Mouse (Mus musculus) intestine, embryonic 16.5 days (tissue): ENCODE results near the gene Scyl2. TPM values are rescaled to one million over a fixed set of nuclear protein-coding genes. Genes with fewer than 3 reads are reported as not detected.
A peak's percentile ranks its signal among the peaks of the same experiment; 100 is the strongest.
"Not testable (repeated sequence)": the region's sequence is repeated elsewhere in the genome, so short reads cannot be mapped to it uniquely, and the experiment has no call there.

Experiments used
- ATAC-seq: fragments of 200-750 bp; cut with Nextera tagmentation; 2 replicates; pipeline ENCODE4 v1.8.0; 2017; ENCODE audit warnings: moderate TSS enrichment, moderate library complexity
- H3K27ac ChIP-seq: fragments of 300-500 bp; sonication (generic); 2 replicates; pipeline ENCODE4 v1.5.1; 2014; ENCODE audit warnings: mild to moderate bottlenecking, low read length
- H3K27me3 ChIP-seq: fragments of 300-500 bp; sonication (generic); replicated peaks from 2 replicates; pipeline ENCODE4 v1.6.1; 2014; ENCODE audit warnings: low read length, control low read depth, mixed read lengths; ENCODE audit not compliant: control insufficient read depth, insufficient read depth
- H3K36me3 ChIP-seq: fragments of 300-500 bp; sonication (generic); 2 replicates; pipeline ENCODE4 v1.6.1; 2014; ENCODE audit warnings: low read length, control low read depth; ENCODE audit not compliant: control insufficient read depth, insufficient read depth
- H3K4me1 ChIP-seq: fragments of 300-500 bp; sonication (generic); 2 replicates; pipeline ENCODE4 v1.6.1; 2014; ENCODE audit warnings: low read length, control low read depth, mixed read lengths; ENCODE audit not compliant: control insufficient read depth, insufficient read depth
- H3K4me2 ChIP-seq: fragments of 300-500 bp; sonication (generic); 2 replicates; pipeline ENCODE4 v1.6.1; 2014; ENCODE audit warnings: low read depth, low read length, control low read depth
- H3K4me3 ChIP-seq: fragments of 300-500 bp; sonication (generic); 2 replicates; pipeline ENCODE4 v1.5.1; 2014; ENCODE audit warnings: mild to moderate bottlenecking, low read length
- H3K9ac ChIP-seq: fragments of 300-500 bp; sonication (generic); 2 replicates; pipeline ENCODE4 v1.6.1; 2014; ENCODE audit warnings: low read depth, low read length
- H3K9me3 ChIP-seq: fragments of 300-500 bp; sonication (generic); 2 replicates; pipeline ENCODE4 v1.6.1; 2016; ENCODE audit warnings: low read length, control low read depth; ENCODE audit not compliant: control insufficient read depth
- WGBS: fragments of 180-500 bp; shearing (Covaris S2); extraction: QIAGEN DNeasy Blood & Tissue Kit; methylation state at CpG from one replicate; pipeline ENCODE4 v1.1.7; 2014; 5-methylcytosine and 5-hydroxymethylcytosine counted together
- polyA plus RNA-seq: library from polyadenylated mRNA; unstranded; fragments of >200 nt; fragmentation: Nextera tagmentation; extraction: Ambion mirVana; gene quantifications from 2 replicates; pipeline ENCODE4 v1.2.1, GENCODE M21; 2015

The Scyl2 gene
- polyA plus RNA-seq, 1 experiment from 2014 or later: 5.3 TPM

DNA sequence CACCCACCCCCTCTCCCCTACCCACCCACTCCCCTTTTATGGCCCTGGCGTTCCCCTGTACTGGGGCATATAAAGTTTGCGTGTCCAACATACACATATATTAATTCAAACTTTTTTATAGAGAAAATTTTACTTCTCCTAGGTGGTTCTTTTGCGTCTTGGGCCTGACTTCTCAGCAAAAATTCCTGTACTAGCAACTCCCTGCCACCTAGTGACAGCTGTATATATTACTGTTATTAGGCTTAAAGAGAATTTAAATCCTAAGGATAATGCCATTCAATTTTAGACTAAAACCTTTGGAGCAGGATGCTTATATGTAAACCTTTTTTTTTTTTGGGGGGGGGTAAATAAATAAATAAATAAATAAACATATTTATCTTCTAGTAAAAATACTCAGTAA, 21.3 kb upstream of the Scyl2 start:
- Histone ChIP-seq H3K9me3 (no peaks in the 10 kb centered on the region), H3K4me2 (no peak overlapping the region), H3K27ac (no peak overlapping the region), H3K4me3 (no peak overlapping the region), H3K4me1 (no peaks in the 10 kb centered on the region), H3K9ac (no peak overlapping the region), H3K36me3 (no peaks in the 10 kb centered on the region), H3K27me3 (no peaks in the 10 kb centered on the region)
- WGBS: 75% methylated on average over 3 of the region's 3 CpGs
- no peak for ATAC-seq

- no peaks in the 10 kb centered on the region for H3K27me3 ChIP-seq
- no peak overlapping the region for H3K9ac ChIP-seq
- H3K36me3 ChIP-seq: no peaks in the 10 kb centered on the region
- H3K4me1 ChIP-seq: no peaks in the 10 kb centered on the region
- H3K9me3 ChIP-seq: no peaks in the 10 kb centered on the region
- WGBS: 49% methylated on average over 5 of the region's 5 CpGs
- no peak for ATAC-seq
- no peak overlapping the region for H3K27ac ChIP-seq
- no peak overlapping the region for H3K4me2 ChIP-seq
- no peak overlapping the region for H3K4me3 ChIP-seq
Measured at GRCm38 (mm10) chr10:89703042-89703441, 17.0 kb upstream of the Scyl2 start.

DNA sequence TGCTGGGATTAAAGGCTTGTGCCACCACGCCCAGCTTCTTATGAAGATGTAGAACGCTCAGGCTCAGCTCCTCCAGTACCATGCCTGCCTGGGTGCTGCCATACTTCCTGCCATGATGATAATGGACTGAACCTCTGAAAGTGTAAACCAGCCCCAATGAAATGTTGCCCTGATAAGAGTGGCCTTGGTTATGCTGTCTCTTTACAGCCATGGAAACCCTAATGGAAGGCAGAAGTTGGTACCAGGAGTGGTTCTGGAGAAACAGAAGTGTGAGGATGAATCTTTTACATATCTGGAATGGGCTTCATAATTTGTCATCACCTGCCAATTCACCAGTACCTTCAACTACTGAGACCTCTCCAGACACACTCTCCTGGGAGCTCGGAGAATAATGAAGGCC, 11.9 kb upstream of the Scyl2 start:
- Histone ChIP-seq H3K9me3 (no peaks in the 10 kb centered on the region), H3K9ac (no peak overlapping the region), H3K36me3 (no peaks in the 10 kb centered on the region), H3K4me1 (no peaks in the 10 kb centered on the region), H3K27ac (no peak overlapping the region), H3K4me2 (no peak overlapping the region), H3K27me3 (no peaks in the 10 kb centered on the region), H3K4me3 (no peak overlapping the region)
- 92% methylated on average over 3 of the region's 3 CpGs for WGBS
- ATAC-seq: no peak

DNA sequence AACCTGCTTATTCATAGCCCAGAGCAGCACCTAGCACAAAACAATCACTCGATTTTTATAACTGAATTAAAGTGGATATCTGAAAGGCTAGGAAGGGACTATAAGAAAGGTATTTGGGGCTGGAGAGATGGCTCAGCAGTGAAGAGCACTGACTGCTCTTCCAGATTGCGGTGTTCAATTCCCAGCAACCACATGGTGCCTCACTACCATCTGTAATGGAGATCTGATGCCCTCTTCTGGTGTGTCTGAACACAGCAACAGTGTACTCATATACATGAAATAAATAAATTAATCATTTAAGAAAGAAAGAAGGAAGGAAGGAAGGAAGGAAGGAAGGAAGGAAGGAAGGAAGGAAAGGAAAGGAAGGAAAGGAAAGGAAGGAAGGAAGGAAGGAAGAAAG, 10.2 kb upstream of the Scyl2 start:
- not testable (repeated sequence) for H3K27me3 ChIP-seq, ATAC-seq, H3K9me3 ChIP-seq, H3K4me2 ChIP-seq, H3K4me1 ChIP-seq, H3K4me3 ChIP-seq, H3K36me3 ChIP-seq, H3K27ac ChIP-seq, H3K9ac ChIP-seq
- whole genome bisulfite sequencing: 81% methylated on average over 2 of the region's 2 CpGs

- Histone ChIP-seq H3K27ac (no peak overlapping the region), H3K4me1 (no peaks in the 10 kb centered on the region), H3K4me2 (no peak overlapping the region), H3K4me3 (no peak overlapping the region), H3K9me3 (no peaks in the 10 kb centered on the region), H3K9ac (no peak overlapping the region), H3K36me3 (no peaks in the 10 kb centered on the region), H3K27me3 (no peaks in the 10 kb centered on the region)
- WGBS: 80% methylated on average over 20 of the region's 20 CpGs
- no peak for ATAC-seq
Measured at GRCm38 (mm10) chr10:89695194-89695911, 9.3 kb upstream of the Scyl2 start.

- Histone ChIP-seq H3K4me1 (peaks cover 10% of the 10 kb centered on the region), H3K27ac (no peak overlapping the region), H3K4me3 (no peak overlapping the region), H3K36me3 (no peaks in the 10 kb centered on the region), H3K9me3 (no peaks in the 10 kb centered on the region), H3K27me3 (no peaks in the 10 kb centered on the region), H3K4me2 (no peak overlapping the region), H3K9ac (no peak overlapping the region)
- no peak for ATAC-seq
- WGBS: 59% methylated on average over 8 of the region's 8 CpGs
Measured at GRCm38 (mm10) chr10:89690021-89690420, 3.9 kb upstream of the Scyl2 start.

- WGBS: 79% methylated on average over 2 of the region's 2 CpGs
- no peaks in the 10 kb centered on the region for H3K36me3 ChIP-seq
- no peak overlapping the region for H3K4me3 ChIP-seq
- no peaks in the 10 kb centered on the region for H3K9me3 ChIP-seq
- peaks cover 12% of the 10 kb centered on the region for H3K4me1 ChIP-seq
- no peaks in the 10 kb centered on the region for H3K27me3 ChIP-seq
- no peak overlapping the region for H3K27ac ChIP-seq
- no peak for ATAC-seq
- H3K9ac ChIP-seq: no peak overlapping the region
- no peak overlapping the region for H3K4me2 ChIP-seq
Measured at GRCm38 (mm10) chr10:89687455-89687854, 1.4 kb upstream of the Scyl2 start.

DNA sequence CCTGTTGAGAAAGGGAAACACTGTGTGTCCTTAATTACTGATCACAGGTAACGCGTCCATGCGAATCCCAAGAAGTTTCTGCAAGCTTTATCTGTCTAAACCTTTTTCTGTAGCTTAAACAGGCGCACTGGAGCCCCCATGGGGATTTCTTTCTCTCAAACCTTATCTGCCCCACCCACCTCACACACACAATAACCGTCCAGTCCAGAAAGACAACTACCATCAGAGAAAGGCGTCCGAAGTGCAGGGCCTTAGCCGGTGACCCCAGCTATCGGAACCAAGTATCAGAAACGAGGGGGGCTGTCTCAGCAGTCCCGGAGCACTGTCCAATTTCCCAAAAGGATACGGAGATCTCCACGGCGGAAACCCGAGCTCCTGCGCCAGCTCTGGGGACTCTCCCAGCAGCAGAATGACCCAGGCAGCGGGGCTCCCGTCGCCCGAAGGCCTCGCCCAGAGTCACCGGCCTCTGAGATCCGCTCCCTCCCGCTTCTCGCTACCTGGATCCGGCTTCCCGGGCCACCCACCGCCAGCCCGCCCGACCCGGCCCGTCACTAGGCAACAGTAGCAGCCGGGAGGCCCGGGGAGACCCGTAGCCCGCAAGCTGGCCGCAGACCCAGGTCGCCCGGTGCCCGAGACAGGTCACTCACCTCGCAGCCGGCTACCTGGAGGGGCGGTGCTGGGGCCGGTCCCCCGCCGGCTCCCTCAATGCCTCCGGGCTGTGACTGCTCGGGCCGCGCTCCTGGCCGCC, 520 bp downstream of the Scyl2 start:
- Histone ChIP-seq H3K9ac (peak overlapping the region; percentile 96), H3K36me3 (no peaks in the 10 kb centered on the region), H3K4me3 (peak overlapping the region; percentile 99), H3K27ac (peak overlapping the region; percentile 83), H3K27me3 (no peaks in the 10 kb centered on the region), H3K9me3 (no peaks in the 10 kb centered on the region), H3K4me2 (peak overlapping the region; percentile 76), H3K4me1 (peaks cover 15% of the 10 kb centered on the region)
- 1% methylated on average over 51 of the region's 51 CpGs for WGBS
- ATAC-seq: peak; percentile 80

DNA sequence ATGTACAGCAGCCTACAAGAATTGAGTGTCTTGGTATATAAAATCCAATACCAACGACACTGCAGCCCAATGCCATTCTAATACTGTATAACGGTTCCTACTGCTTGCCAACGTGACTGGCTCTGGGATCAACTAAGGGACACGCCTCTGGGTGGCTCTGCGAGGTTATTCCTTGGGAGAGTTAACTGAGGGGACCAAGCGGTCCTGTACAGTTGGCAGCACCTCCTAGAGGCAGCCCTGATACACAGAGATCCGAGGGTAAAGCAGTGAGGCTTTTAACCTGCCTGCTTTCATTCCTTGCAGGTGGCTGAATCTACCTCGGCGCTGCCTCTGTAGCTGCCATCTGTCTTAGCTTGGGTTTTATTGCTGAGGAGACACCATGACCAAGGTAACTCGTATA, 3.1 kb downstream of the Scyl2 start:
- Histone ChIP-seq H3K27me3 (no peaks in the 10 kb centered on the region), H3K4me3 (no peak overlapping the region), H3K9me3 (no peaks in the 10 kb centered on the region), H3K9ac (no peak overlapping the region), H3K4me1 (peaks cover 15% of the 10 kb centered on the region), H3K27ac (no peak overlapping the region), H3K4me2 (no peak overlapping the region), H3K36me3 (no peaks in the 10 kb centered on the region)
- no peak for ATAC-seq
- WGBS: 75% methylated on average over 10 of the region's 10 CpGs
